Mouse (Mus musculus) kidney, postnatal 36 days (tissue): ENCODE measurements around the gene E130114P18Rik.
A peak's percentile ranks its signal among the peaks of the same experiment; 100 is the strongest.

ENCODE experiments used
- DNase-seq, 2 experiments: peaks; one replicate each; pipeline ENCODE4 v3.0.0; 2021 to 2022; ENCODE audit warnings: mixed read lengths in 2 of 2

The E130114P18Rik gene

DNA sequence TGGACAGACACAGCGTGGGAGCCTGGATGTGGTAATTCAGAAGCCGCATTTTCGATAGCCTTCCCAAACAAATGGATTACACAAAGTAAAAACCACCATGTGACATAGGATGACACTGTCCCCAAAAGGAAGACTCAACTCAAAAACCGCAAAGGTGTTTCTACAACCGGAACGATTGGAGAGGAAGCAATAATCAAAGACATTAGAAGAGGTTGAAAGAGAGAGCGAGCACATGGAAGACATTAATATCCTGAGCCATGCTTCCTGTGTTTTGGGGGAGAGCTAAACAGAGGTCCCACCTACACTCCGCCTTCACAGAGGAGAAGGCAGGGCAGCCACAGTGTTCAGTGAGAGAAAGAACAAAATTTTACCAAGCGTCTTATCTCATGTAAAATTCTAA, 181.5 kb downstream of the E130114P18Rik start:
- DNase-seq = no peak

DNA sequence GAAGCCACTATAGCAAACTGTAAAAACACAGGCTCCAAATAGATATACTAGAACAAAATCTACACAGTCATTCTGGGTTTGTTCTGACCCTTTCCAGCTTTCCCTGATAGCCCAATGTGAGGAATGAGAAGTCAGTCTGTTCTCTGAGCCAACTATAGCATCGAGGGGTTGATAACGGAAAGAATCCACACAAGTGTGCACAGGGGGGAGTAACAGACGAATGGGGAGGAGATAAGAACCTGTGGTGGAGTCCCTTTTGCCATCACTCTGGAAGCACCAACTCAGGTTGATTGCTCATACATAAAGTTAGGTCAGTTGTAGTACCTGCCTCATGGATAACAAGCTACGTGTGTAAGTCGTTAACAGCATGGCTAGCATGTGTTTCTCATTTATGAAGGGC, 184.0 kb downstream of the E130114P18Rik start:
- no peak for DNase-seq

DNA sequence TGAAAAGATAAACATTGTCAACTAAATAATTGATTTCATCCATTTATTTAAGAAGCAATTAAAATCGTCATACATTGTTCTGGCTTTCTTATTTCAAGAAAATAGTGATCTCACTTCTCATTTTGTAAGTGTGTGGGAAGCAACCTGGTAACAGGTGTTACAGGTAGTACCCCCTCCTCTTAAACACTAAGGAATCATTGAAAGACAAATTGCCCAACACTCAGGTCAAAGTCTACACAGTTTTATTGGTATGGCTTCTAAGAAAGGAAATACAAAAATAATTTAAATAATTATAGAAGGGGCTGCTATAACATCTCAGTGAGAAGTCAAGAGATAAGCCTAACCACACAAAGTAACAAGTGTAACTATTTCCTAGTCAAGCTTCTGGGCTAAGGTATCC, 188.1 kb downstream of the E130114P18Rik start:
- no peak for DNase-seq

DNA sequence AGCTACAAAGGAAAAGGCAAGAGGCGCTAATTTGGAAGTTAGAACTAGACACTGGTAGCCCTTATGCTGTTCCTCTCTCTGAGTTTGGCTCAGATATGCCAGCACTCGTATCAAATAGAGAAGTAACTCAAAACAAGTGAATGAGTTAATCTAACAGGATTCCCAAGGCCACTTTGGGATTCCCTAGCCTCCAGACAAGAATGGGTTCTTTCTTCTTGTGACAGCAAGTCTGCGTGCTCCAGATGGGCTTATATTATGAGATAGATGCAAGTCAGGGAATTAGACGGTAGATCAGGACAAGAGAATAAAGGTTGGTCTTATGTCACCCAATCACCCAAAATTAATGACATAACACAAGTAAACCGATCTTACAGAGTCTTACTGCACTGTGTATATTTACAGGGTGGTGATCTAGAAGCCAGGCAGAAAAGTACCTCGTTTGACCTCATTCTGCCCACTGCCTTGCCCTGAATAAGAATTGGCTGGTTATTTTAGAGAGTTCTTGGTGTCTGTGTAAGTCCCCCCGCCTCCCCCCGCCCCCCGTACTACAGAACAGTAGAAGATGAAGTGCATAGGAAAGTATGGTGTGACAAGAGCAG, 190.4 kb downstream of the E130114P18Rik start:
- no peak for DNase-seq

DNA sequence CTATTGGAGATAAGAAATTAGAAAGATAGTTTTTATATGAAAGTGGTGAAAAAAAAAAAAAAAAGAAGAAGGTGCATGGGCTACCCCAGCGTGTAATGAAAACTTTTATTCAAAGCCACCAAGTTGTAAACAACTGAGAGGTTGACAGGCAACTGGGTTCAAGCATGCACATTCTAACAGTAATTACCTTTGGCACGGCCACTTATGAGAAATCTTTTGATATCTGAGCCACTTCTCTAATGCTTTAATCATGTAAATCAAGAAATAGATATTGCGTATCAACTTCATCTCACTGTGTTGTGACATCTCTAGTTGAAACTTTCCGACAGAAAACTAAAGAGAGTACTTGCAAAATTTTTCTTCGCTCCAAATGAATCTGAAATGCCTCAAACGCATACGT, 192.7 kb downstream of the E130114P18Rik start:
- no peak for DNase-seq

DNA sequence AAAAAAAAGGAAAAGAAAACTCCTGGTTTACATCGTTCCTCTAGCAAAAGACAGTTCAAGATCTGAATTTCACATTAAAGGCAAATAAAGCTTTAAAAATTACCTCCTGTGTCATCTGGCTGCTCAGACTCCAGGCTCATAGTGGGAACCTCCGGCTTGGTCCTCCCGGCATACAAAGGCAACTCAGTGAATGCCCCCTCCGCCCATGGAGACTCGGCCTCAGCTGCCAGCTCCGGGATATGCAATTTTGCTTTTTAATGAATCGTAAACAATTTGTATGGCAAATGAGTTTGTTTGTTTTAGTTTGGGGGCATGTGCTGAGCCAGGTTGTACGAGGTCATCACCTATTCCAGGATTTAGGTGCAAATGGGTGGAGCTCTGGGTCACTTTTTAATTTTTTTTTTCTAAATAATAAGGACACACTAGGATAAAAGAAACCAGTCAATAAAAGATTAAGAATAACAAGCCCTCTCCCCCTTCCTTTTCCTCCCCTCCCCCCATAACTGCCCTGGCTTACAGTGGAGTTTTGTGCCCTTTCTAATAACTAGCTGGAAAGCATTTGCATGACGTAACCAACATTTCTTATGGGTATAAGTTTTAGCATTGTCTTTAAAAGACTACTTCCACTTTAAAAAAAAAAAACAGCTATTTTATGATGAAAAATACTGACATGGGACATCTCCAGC, 193.3 kb downstream of the E130114P18Rik start:
- no peak for DNase-seq

DNA sequence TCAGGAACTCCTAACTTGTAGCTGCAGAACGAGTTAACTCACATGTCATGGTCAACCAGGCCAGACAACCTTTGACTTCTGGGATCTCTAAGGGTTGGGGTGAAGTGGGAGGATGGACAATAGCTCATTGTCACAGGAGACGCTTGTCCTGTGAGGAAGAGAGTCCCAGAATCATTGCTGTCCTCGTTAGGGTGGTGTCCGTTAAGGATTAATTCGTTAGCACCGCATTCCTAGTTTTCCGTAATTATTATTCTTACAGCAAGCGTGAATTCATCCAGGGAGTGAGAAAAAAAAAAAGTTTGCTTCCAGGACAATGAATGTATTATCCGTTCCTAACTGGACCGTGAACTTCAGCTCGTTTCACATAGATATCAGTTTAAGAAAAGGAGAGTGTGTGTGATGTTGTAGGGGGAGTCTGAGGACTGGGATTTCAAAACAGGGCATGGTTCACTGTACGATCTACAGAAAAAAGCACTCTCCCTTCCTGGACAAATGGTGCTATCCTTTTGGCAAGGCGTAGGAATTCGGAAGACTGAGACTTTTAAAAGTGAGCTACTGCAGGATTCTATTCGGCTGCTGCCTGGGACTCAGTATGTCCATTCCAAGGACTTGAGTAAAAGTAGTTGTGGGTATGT, 195.0 kb downstream of the E130114P18Rik start:
- DNase-seq = no peak

DNA sequence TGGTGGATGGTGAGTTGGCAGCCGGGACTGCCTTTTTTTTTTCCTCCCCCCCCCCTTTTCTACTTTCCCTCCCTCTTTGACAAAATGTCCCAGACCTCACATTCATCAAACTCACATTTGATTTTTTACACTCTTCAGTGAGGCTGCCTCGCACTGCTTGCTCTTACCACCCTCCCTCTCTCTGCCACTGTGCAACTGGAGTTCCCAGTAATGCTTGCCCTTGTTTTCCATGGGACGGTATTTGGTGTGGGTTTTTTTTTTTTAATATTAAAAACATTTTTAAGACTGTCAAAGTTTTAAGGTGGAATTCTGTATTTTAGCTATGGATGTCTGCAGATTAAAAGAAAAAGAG, 195.8 kb downstream of the E130114P18Rik start:
- DNase-seq = no peak

DNA sequence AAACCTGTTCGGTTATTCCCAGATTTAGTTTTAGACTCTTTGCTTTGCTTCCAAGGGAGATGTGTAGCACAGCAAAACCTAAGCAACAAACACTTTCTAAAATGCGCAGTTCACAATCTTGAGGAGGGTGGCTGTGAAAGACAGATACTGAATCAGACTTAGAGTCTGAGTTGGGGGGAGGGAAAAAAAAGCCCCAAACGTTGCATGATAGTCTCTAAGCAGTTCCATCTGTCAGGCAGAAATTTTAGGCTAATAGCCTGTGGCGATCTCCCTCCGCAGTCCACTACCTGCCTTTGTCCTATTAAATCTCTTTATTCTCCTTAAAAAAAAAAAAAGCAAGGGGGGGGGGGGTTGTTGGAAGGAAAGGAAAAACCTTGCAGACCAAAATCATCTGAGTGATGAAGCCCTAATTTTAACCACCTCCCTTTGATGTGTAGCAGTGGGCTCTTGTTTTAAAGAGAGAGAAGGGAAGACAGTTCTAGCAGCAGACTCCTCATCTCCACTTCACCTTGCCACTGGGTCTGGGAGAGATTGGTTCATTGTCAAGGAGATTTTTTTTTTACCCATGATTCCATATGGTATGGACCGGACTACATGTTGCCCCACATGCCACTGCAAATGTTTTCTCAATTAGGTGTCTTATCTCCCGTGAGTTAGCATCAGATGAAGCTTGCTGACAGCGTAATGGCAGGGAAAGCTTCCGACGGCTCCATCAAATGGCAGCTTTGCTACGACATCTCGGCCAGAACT, 196.4 kb downstream of the E130114P18Rik start:
- DNase-seq = no peak

DNA sequence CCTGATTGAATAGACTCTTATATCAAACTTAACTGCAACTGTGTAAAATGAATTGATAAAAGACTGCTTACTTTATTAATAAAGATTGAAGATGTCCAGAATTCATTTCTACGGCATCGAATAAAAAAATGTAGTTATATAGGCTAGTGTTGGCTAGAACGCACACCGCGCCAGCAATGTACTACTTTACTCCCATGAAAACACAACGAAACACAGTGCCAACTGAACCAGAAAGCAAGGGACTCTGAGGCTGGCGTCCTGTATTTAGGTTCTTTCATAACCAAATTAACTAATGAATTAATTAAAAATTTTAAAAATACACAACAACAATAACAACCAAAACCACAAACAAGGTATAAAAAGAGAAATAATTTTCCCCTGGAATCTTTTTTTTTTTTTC, 197.0 kb downstream of the E130114P18Rik start:
- DNase-seq = no peak

DNA sequence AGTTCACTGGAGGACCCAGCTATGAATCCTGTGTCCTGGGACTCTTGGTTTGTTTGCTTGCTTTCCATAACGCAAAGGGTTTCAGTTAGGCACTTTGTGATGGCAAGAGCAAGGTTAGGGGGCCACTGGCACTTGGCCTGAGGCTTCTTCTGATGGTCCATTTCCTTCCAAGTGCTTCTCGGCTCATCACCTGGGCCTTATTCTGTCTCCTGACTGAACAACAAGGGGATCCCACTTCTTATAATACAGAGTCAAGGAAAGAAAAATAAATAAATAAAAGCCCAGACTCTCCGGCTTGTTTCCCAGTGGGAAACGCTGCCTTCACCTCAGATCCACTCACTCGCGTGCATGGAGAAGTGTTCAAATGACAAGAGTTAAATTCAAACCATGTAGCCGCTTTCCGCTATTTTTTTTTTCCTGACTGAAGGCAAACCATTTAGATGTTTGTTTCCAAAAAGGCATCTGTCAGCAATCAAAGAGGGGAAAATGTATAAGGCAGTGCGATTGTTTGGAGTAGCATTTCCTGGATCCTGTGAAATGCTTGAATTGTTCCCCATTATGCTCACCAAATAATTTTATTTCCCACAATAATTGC, 199.2 kb downstream of the E130114P18Rik start:
- no peak for DNase-seq

DNA sequence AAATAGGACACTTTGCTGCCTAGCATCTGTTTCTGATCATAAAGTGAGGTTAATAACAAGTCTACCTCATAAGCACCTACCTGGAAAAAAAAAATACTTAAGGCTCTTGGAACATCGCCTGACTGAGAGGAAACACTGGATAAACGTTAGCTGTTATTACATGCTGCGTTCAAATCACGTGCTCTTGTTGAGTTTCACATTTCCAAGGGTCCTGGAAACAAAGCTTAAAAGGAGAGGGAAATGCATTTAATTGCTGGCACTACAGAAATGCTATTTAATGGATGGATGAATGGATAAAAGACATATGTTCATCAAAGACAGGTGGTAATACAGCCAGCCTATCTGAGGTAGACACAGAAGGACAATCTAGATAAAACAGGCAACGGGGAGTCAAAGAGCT, 200.4 kb downstream of the E130114P18Rik start:
- no peak for DNase-seq

DNA sequence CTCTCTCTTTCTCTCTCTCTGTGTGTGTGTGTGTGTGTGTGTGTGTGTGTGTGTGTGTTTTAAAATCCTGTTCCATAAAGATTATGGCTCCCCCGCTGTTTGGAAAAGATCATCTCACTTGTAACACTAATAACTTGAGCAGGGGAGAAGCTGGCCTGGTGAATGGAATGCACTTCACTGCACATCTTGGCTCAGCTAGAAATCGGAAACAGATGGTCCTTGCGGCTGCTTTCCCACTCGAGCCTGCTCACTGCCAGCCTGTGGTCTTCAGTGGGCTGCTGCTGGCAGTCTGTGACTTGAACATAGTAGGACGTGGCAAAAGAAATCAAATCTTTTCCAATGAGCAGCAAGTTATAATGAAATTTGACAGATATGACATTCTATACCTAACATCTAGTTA, 202.4 kb downstream of the E130114P18Rik start:
- DNase-seq = no peak

DNA sequence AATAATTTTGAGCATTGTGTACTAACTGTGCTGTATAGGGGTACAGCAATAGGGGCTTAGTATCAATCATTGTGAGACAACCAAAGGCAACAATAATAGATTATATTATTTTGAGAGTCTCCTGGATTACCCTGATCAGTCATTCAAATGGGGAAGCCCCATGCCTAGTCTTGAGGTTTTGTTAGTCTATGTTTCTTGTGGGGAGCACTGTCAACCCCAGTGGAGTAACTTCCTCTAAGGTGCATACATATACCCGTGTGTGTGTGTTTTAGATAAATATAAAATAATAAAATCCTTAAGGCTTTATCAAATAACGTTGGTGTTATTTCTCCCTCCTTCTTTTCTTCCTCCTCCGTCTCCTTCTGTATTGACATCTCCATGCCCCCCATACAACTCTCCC, 208.6 kb downstream of the E130114P18Rik start:
- DNase-seq = no peak

DNA sequence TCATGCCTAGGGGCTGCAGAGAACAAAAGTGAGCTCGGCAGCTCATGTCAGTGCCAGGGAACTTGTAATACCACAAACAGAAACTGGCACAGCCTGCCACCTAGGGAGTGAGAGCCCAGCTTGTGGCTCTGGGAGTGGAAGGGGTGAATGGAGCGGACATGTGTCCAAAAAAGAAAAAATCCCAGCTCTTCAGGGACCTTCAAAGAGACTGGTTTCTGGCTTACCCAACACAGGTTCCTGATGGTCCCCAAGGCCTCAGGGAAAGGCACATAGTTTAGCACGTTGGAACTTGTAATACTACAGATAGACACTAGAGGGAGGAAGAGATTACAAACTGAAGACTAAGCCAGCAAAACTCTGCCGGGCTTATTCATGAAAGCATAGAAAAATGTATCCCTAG, 213.2 kb downstream of the E130114P18Rik start:
- DNase-seq = peak; percentile 16 to 41

DNA sequence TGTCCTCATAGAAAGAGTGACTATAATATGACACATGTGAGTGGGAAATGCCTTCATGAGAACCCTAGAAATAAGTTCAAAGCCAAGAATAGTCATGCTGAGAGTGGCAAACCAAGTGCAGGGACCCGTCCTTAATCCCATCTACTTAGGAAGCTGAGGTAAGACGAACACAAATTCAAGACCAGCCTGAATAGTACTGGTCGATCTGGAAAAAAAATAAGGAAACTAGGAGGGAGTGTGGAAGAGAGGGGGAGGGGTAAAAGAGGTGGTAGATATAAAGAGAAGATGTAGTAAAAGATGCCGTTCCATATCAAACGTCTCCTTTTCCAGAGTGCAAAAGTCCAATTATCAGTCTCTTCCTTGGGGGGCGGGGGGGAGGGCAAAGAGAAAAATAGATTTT, 213.7 kb downstream of the E130114P18Rik start:
- no peak for DNase-seq

DNA sequence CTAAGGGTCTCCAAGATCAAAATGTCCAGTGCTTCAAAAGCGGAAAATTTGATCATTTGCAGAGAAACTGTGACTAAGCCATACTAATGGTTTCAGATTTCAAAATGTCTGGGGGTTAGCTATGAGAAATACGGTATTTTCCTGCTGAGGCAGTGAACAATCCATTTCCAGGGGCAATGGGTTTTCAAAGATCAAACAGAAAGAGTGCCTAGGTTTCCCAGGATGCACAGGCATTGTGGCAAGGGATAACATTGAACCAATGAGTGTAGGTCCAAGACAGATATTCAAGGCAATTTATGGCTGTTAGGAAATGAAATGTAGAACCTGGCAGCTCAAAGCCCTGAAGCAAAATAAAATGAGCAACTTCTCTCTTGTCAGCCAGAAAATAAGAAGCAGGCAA, 220.3 kb downstream of the E130114P18Rik start:
- DNase-seq = no peak

DNA sequence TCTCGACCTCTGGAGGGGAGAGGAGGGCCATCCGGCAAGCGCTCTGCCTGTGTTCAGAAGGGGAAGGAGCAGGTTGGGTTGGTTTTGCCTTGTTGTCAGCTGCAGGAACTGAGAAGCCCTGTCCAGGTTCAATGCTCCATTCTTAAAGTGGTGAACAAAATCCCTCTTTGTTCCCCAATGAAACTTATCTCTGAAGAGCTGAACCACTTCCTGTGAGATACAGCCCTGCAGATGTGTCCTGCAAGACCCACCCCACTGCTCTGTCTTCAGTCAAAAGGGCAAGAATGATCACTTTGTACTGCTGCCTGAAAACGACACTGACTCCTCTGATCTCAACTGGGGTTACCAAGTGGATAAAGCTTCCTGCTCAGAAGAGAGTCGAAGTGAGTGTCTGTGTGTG, 233.9 kb downstream of the E130114P18Rik start:
- DNase-seq = no peak

DNA sequence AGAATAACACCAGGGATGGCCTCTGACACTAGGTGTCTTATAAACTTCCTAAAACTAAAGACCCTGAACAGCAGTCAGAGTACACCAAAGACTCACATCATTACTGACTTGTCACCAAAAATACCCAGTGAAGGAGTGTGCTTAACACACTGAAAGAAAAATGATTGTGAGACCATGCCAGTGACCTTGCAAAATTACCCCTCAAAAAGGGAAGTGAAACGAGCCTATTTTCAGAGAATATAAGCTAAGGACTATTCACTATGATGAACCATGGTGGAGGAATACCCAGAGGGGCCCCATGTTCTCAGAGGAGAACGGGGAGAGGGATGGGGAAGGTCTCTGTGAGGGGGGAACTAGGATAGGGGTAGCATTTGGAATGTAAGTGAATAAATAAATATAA, 245.8 kb downstream of the E130114P18Rik start:
- no peak for DNase-seq

DNA sequence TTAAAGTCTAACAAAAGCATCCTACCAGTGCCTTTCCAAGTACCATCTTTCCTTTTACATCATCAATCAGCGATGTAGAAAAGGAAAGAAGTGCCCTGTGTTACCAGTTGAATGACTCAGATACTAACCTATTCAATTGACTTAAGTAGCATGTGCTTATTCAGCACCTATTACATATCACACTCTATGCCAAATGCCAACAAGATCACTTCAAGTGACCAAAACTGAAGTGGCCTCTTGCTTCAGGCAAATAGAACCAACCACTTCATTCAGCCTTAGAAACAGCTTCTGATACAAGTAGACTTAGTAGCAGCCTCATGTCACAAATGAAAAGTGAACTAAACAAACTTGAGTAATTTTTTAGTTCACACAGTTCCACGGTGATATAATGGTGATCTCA, 249.4 kb downstream of the E130114P18Rik start:
- DNase-seq = no peak
